Mouse (Mus musculus) embryonic fibroblast, embryonic 13.5 days (primary cell): Measurements from ENCODE around the gene Exosc10. TPM values are rescaled to one million over a fixed set of nuclear protein-coding genes. Genes with fewer than 3 reads are reported as not detected.

ENCODE experiments used
- H3K27ac ChIP-seq: 2 replicates; pipeline ENCODE4 v1.5.1; 2012; ENCODE audit warnings: low read length, control low read depth, inconsistent platforms; ENCODE audit not compliant: insufficient read depth
- H3K4me1 ChIP-seq: 2 replicates; pipeline ENCODE4 v1.6.1; 2011; ENCODE audit warnings: low read length; ENCODE audit not compliant: control insufficient read depth, insufficient read depth
- H3K4me3 ChIP-seq: 2 replicates; pipeline ENCODE4 v1.5.1; 2011; ENCODE audit warnings: mild to moderate bottlenecking, control low read depth, low read length; ENCODE audit not compliant: insufficient read depth
- CTCF ChIP-seq: IDR thresholded peaks from 2 replicates; pipeline ENCODE4 v1.5.1; 2011; ENCODE audit warnings: mild to moderate bottlenecking, control low read depth, low read length, moderate library complexity, borderline replicate concordance; ENCODE audit not compliant: insufficient read depth
- POLR2A ChIP-seq: IDR thresholded peaks from 2 replicates; pipeline ENCODE4 v1.6.1; 2011; ENCODE audit warnings: low read depth, mild to moderate bottlenecking, control low read depth, low read length, moderate library complexity
- polyA plus RNA-seq: library from polyadenylated mRNA; stranded (reverse); fragments of >200 nt; gene quantifications from 2 replicates; pipeline ENCODE4 v1.2.4, GENCODE M21; 2011; ENCODE audit warnings: low read depth; ENCODE audit not compliant: missing spikeins, insufficient read length

Exosc10 gene
- polyA plus RNA-seq, 1 experiment: 50.4 TPM

DNA sequence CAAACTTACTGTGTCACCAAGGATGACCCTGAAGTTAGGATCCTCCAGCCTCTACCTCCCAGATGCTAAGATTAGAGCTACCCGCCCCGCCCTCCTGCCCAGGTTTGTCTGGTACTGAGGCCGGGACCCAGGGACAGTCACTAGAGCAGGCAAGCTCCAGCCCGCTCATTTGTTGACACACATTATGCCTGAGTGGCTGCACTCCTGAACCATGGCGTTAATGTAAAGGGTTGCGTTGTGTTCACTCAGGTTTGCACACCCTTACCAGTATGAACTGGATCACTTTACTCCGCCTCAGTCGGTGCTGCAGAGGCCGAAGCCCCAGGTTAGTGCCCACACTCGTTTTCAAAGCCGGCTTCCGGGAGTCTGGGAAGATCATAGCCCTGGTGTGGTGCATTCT, 5.4 kb downstream of the Exosc10 start:
- Histone ChIP-seq H3K4me1 (no peaks in the 10 kb centered on the region), H3K27ac (no peak overlapping the region)
- TF ChIP-seq POLR2A (no peak), CTCF (no peak)

DNA sequence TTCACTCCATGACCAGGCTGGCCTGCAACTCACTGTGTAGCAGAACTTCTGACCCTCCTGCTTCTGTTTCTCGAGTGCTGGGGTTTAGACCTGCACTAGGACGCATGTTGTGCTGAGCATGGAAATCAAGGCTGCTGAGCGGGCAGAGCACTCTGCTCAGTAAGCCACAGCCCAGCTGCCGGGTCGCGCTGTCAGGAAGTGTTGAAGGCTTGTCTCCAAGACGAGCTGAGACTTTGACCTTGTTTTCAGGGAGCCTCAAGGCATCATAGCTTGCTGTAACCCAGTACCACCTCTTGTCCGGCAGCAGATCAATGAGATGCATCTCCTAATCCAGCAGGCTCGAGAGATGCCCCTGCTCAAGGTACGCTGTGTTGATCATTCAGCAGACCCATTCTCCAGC, 11.9 kb downstream of the Exosc10 start:
- Histone ChIP-seq H3K4me3 (no peak overlapping the region), H3K27ac (no peak overlapping the region), H3K4me1 (no peaks in the 10 kb centered on the region)
- TF ChIP-seq POLR2A (no peak), CTCF (no peak)

More for the DNA sequence above, 5.4 kb downstream of the Exosc10 start:
- H3K4me3 ChIP-seq: no peak overlapping the region

DNA sequence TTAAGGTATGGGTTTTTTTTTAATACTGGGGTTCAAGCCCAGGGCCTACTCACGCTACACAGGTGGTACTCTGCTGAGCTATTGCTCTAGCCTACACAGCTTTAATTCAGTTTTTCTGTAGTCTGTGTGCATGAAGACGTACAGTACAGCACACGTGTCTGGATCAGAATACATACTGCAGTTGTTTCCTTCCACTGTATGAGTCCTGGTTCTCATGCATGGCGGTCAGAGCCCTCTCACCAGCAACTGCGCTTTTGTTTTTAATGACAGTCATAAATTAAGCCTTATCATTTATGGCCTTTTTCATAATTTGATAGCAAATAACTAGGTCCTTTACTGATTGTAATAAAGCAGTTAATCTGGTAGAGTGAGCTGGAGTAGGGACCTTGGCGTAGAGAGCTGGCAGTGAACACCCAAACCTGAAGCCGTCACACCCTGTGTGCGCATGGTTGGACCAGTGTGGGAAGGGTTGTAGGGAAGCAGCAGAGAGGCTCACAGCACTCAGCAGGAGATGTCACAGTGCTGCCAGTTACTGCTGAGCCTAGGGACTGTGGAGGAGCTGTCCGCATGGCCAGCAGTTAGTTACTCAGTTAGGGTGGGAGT, 12.6 kb downstream of the Exosc10 start:
- TF ChIP-seq CTCF: no peak
- TF ChIP-seq POLR2A: no peak
- Histone ChIP-seq H3K4me1 (no peaks in the 10 kb centered on the region), H3K4me3 (no peak overlapping the region), H3K27ac (no peak overlapping the region)

DNA sequence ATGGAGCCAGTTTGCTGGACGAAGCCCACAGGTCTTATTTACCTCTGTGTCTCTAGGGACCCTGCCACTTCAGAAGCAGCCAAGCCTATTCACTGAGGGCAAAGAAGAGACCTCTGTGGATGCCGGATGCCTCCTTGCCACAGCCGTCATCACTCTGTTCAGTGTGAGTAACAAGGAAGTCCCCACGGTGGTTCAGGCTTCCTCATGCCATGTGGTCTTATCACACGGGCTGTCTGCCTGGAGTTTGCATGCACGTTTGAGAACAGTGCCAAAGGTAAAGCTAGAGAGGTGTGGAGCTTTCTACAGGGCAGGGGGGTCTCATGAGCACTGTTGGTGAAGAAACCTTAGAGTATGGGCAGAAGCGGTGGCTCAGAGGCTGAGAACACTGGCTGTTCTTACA, 15.0 kb downstream of the Exosc10 start:
- Histone ChIP-seq H3K4me3 (no peak overlapping the region), H3K4me1 (no peaks in the 10 kb centered on the region), H3K27ac (no peak overlapping the region)
- no peak for TF ChIP-seq POLR2A
- no peak for TF ChIP-seq CTCF

DNA sequence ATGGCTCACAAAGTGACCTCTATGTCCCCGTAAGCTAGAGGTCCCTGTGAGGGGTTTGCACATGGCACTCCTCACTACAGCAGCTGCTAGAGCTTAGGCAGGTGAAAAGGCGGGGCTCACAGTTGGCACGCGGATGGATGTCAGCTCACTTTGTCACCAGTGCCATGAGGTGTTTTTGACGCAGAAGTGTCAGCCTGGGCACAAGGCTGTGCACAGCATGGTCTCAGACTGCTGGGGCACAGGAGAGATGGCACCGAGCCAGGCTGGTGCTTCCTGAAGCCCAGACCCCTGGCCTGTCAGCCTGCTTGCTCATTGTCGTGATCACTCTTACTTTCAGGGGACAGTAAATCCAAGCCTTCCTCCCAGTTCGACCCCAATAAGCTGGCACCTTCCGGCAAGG, 22.5 kb downstream of the Exosc10 start:
- no peak for TF ChIP-seq CTCF
- TF ChIP-seq POLR2A: no peak
- no peak overlapping the region for H3K27ac ChIP-seq
- H3K4me3 ChIP-seq: no peak overlapping the region
- H3K4me1 ChIP-seq: no peaks in the 10 kb centered on the region

DNA sequence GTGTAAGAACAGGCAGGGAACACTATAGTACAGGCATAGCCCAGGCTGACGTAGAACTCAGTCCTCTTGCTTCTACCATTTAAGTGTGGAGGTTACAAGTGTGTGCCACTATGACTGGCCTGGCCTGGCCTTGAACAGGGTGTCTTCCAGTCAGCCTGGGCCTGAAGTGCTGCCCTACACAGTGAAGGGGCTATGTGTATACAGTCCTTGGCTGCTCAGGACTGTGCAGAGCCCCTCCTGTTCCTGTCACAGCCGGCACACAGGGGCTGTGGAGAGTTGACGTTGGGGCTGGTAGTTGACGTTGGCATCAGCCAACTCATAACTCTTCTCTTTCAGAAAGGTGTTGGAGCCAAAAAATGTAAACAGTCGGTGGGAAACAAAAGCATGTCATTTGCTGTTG, 23.2 kb downstream of the Exosc10 start:
- Histone ChIP-seq H3K4me1 (no peaks in the 10 kb centered on the region), H3K4me3 (no peak overlapping the region), H3K27ac (no peak overlapping the region)
- TF ChIP-seq CTCF (no peak), POLR2A (no peak)

DNA sequence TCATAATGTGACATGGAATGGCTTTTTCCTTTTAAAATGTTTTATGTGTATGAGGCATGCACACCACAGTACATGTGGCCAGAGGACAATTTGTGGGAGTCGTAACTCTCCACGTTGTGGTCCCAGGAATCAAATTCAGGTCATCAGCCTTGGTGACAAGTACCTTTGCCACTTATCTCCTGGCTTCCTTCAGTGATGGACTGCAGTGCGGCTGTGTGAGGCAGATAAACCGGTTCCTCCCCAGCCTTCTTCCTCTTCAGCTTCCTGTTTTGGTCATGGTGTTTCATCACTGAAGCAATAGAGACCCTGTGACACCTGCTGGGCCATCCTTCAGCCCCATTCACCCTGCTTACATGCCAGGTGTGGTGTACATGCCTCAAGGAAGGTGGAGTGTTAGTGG, 25.0 kb downstream of the Exosc10 start:
- TF ChIP-seq POLR2A (no peak), CTCF (no peak)
- Histone ChIP-seq H3K27ac (no peak overlapping the region), H3K4me3 (no peak overlapping the region), H3K4me1 (no peaks in the 10 kb centered on the region)

DNA sequence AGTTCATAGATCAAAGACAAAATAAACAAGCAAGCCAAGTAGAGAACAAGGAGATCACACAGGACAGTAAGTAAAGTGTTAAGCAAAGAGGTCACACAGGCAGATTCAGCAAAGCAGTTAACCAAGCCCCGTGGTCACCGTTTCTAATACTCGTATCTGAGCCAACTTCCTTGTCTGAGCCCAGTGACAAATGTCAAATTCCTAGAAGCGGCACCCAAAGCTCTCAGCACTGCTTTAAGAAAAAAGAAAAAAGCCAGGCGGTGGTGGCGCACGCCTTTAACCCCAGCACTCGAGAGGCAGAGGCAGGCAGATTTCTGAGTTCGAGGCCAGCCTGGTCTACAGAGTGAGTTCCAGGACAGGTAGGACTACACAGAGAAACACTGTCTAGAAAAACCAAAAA, 28.4 kb downstream of the Exosc10 start:
- TF ChIP-seq CTCF (no peak), POLR2A (no peak)
- Histone ChIP-seq H3K4me1 (peaks cover 2% of the 10 kb centered on the region; the same call in 1 of the 2 replicates), H3K27ac (no peak overlapping the region), H3K4me3 (no peak overlapping the region)

DNA sequence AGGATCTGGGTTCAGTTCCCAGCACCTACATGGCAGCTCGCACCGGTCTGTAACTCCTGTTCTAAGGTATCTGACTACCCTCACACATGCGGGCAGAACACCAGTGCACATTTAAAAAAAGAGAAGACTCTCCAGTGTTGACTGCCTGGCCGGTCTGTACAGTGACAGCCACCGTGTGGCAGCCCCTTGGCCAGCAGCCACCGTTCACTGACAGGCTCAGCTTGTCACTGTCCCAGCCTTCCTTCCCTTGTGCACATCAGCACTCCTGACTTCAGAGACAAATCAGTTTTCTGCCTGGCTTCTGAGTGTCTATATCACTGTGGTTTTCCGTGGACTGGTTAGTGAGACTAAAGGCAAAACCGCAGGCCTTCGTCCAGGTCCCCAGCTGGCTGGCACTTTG, 30.6 kb downstream of the Exosc10 start:
- Histone ChIP-seq H3K4me1 (peaks cover 6% of the 10 kb centered on the region), H3K4me3 (no peak overlapping the region), H3K27ac (no peak overlapping the region)
- TF ChIP-seq POLR2A (no peak), CTCF (no peak)

DNA sequence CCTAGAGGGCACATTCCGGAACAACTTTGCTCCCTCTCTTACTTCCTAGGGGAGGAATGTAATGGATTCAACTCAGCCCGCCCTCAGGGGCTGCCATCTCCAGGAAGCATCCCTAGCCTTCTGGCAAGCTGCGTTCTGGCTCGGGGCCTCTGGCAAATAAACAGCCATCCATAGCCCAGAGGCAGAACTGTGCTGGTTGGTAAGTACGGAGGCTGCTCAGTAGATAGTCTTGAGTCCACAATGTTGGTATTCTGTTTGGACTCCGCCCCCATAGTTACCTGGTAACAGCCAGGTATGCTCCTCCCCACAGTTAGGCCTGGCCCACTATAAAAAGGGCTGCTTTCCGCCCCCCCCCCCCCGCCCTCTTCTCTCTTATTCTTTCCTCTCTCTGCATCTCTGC, 31.3 kb downstream of the Exosc10 start:
- TF ChIP-seq CTCF (no peak), POLR2A (no peak)
- Histone ChIP-seq H3K4me1 (peaks cover 6% of the 10 kb centered on the region), H3K4me3 (no peak overlapping the region), H3K27ac (no peak overlapping the region)

DNA sequence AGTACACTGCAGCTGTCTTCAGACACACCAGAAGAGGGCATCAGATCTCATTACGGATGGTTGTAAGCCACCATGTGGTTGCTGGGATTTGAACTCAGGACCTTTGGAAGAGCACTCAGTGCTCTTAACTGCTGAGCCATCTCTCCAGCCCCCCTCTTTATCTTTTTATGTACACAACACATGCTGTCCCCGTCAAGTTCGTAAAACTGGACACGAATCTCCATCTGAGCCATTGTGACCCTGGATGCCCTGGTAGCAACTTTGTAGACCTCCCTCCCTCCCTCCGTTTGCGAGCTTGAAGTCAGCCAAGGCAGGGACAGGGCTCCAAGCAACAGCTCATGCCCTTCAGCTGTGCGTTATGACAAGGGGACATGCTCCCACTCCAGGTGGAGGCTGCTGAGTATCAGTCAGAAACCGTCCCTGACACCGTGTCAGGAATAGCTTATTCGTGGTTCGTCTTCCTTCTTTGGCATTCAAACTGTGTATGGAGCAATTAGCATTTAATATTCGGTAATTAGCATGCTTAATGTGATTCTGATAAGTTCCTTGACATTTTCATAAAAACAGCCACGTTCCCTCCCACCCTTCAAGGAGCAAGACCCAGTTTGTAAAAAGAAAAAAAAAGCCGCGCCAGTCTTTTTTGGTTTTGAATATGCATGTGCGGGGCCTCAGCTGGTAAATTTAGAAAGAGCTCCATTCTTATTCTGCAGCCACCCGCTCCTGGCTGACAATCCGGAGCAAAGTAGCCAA, 32.4 kb downstream of the Exosc10 start:
- TF ChIP-seq POLR2A (0 out of 2 replicates have a peak, but pooled peaks have one; percentile 43), CTCF (no peak)
- Histone ChIP-seq H3K27ac (peak overlapping the region; percentile 48), H3K4me1 (peaks cover 6% of the 10 kb centered on the region), H3K4me3 (peak overlapping the region; percentile 59)
